8 mouse cellular contexts compared by ENCODE assay signal in the genomic region with DNA sequence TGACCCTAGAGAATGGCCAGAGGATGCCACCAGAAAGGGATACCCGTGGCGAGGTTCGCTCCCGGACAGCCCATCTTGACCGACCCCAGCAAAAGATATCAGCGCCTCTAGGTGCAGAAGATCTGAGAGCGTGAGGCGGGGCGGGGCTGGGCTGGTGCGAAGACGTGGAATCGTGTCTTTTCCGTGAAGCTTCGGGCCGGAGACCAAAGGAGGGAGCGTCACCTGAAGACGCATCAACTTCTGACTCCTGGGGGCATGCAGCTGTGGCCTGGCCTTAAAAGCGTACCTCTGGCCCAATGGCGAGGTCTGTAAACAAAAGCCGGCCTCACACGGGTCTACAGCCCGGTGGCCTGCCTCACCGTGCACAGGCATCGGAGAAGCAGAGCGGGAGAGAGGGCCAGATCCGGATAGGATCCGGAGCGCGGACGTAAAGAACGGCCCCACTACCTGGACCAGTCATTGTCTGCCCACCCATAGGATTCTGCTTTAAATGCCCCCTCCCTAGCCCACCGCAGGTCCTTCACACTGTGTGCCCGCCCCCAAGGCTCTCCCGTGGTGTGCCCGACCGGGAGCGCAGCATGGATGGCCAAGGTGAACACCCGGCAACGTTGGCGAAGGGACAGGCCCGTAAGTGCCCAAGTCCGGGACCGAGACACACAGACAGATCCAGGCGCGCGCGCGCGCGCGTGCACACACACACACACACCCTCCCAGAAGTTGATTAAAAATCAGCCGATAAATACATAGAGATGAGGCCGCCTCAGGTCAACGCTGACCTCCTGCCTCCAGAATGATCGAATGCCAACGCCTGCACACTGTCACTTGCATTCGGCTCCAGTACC. TPM values are rescaled to one million over a fixed set of nuclear protein-coding genes. Genes with fewer than 3 reads are reported as not detected.
DNase-seq lines count a peak whose midpoint lies in the region; ATAC-seq lines count a peak whose summit lies in the region.

No protein-coding gene starts in this region.

- no peaks in the 10 kb centered on the region; the same call in 1 of the 2 replicates for H3K36me3 ChIP-seq in limb, embryonic 11.5 days (ENCODE audit: control insufficient read depth, insufficient read depth, low read length)
- peaks cover under 1% of the 10 kb centered on the region; the same call in 1 of the 2 replicates for H3K36me3 ChIP-seq in midbrain, embryonic 13.5 days
- no peaks in the 10 kb centered on the region for H3K36me3 ChIP-seq in splenic B cell, adult 2 months (ENCODE audit: control insufficient read depth, insufficient read depth, low read length, poor library complexity, severe bottlenecking)

- ATAC-seq in limb, embryonic 11.5 days (ENCODE audit: insufficient number of reproducible peaks, low FRiP score, low TSS enrichment, low read depth), result peak; percentile 2; the same call in 1 of the 2 replicates
- ATAC-seq in midbrain, embryonic 13.5 days, result peak; percentile 20

- H3K9me3 ChIP-seq in limb, embryonic 11.5 days (ENCODE audit: control insufficient read depth, low read length), result no peaks in the 10 kb centered on the region
- H3K9me3 ChIP-seq in midbrain, embryonic 13.5 days, result no peaks in the 10 kb centered on the region

- H3K9ac ChIP-seq in limb, embryonic 11.5 days (ENCODE audit: low read length), result peak overlapping the region; percentile 93
- peak overlapping the region; percentile 84 for H3K9ac ChIP-seq in midbrain, embryonic 13.5 days (replicated peaks)

- no peaks in the 10 kb centered on the region for H3K27me3 ChIP-seq in limb, embryonic 11.5 days (ENCODE audit: control insufficient read depth, insufficient read depth, low read length)
- H3K27me3 ChIP-seq in midbrain, embryonic 13.5 days, result peaks cover 12% of the 10 kb centered on the region
- no peaks in the 10 kb centered on the region for H3K27me3 ChIP-seq in splenic B cell, adult 2 months (ENCODE audit: control insufficient read depth, insufficient read depth, low read length, poor library complexity, severe bottlenecking)

- H3K4me2 ChIP-seq in limb, embryonic 11.5 days (ENCODE audit: low read depth, severe bottlenecking), result peak overlapping the region; percentile 92
- H3K4me2 ChIP-seq in midbrain, embryonic 13.5 days (replicated peaks), result peak overlapping the region; percentile 85

- H3K4me1 ChIP-seq in limb, embryonic 11.5 days (ENCODE audit: control insufficient read depth, insufficient read depth, low read length), result peaks cover 34% of the 10 kb centered on the region
- H3K4me1 ChIP-seq in midbrain, embryonic 13.5 days (replicated peaks), result peaks cover 34% of the 10 kb centered on the region

- H3K27ac ChIP-seq in limb, embryonic 11.5 days (replicated peaks; ENCODE audit: low read depth, low read length), result peak overlapping the region; percentile 93
- peak overlapping the region; percentile 93 for H3K27ac ChIP-seq in midbrain, embryonic 13.5 days

- H3K4me3 ChIP-seq in limb, embryonic 11.5 days (ENCODE audit: low read depth, low read length), result peak overlapping the region; percentile 69
- peak overlapping the region; percentile 70 for H3K4me3 ChIP-seq in midbrain, embryonic 13.5 days (replicated peaks)

- peak; percentile 29 for DNase-seq in gastrocnemius, postnatal 10 days
- no peak for DNase-seq in gastrocnemius, postnatal 25 days
- peak; percentile 81 for DNase-seq in cerebellum, adult 9-11 months
- DNase-seq in frontal cortex, postnatal 14 days (ENCODE audit: low spot score in 2 of 2), result peak; percentile 25 to 49
- peak; percentile 46 for DNase-seq in kidney, adult 18-20 months
- DNase-seq in limb, embryonic 11.5 days (ENCODE audit: low spot score), result peak; percentile 78
- peak; percentile 38 for DNase-seq in splenic B cell, adult 2 months (ENCODE audit: low read depth, low spot score)

- under 1% methylated on average over 57 of the region's 57 CpGs for WGBS in limb, embryonic 11.5 days
- WGBS in midbrain, embryonic 13.5 days, result under 1% methylated on average over 56 of the region's 57 CpGs

RNA-seq across cellular contexts. Expression of gene Tiam1, which starts 0.8 kb away (rescaled TPM):
- 10 to 100 TPM in 1 of 2 experiments, 1 to 10 TPM in 1; 9.7 to 11.0 TPM for total RNA-seq in gastrocnemius, postnatal 10 days (2021)
- total RNA-seq in gastrocnemius, postnatal 25 days (2021), result 1 to 10 TPM; 4.4 to 5.3 TPM
- 53.3 and 55.9 TPM in 2 replicates for polyA plus RNA-seq in limb, embryonic 11.5 days (2014; fragmentation: Nextera tagmentation; extraction: Ambion mirVana)
- 26.5 and 30.4 TPM in 2 replicates for polyA plus RNA-seq in midbrain, embryonic 13.5 days (2015; fragmentation: Nextera tagmentation; extraction: Ambion mirVana)
